Mouse (Mus musculus): Measurements from ENCODE around the gene Cpne5. TPM values are rescaled to one million over a fixed set of nuclear protein-coding genes. Genes with fewer than 3 reads are reported as not detected.
A peak's percentile ranks its signal among the peaks of the same experiment; 100 is the strongest.

Cpne5 gene
- total and polyA plus RNA-seq, 2 experiments from 2014 or later: 61.6 to 65.8 TPM

DNA sequence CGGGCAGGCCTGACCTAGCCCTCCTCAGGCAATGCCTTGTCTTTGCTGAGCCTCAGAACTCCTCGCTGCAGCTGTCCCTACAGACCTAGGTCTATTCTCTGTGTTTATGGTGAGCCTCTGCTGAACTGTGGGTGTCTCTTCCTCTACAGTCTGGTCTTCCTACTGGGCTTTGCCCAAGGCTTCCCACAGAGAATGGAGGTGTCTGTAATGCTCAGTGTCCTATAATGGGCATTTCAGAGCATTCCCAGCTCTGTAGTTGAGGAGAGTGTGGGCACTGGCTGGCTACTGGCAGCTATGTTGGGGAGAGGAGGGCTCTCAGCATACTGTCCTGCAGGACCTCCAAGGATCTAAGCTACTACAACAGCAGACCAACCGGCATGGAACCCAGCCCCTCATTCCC, 62.3 kb downstream of the Cpne5 start:
- H3K4me1 ChIP-seq (ENCODE audit: insufficient read depth, low read length): peaks cover 8% of the 10 kb centered on the region
- H3K9me3 ChIP-seq (ENCODE audit: low read length): no peaks in the 10 kb centered on the region
- ATAC-seq: no peak
- no peaks in the 10 kb centered on the region for H3K36me3 ChIP-seq (ENCODE audit: insufficient read depth, low read length)
- no peak for TF ChIP-seq CTCF (IDR thresholded peaks at IDR 0.05; ENCODE audit: low read depth)
- WGBS: 62% methylated on average over 3 of the region's 3 CpGs
- no peak overlapping the region for H3K4me3 ChIP-seq (ENCODE audit: low read length)
- no peaks in the 10 kb centered on the region for H3K27me3 ChIP-seq (ENCODE audit: insufficient read depth, low read length)
- H3K27ac ChIP-seq: 0 out of 2 replicates have a peak overlapping the region, but pooled peaks have one; percentile 68
- no peak overlapping the region for H3K9ac ChIP-seq (replicated peaks; ENCODE audit: low read length)
- DNase-seq (ENCODE audit: low spot score): no peak
- no peak overlapping the region for H3K4me2 ChIP-seq (ENCODE audit: low read depth, low read length)

DNA sequence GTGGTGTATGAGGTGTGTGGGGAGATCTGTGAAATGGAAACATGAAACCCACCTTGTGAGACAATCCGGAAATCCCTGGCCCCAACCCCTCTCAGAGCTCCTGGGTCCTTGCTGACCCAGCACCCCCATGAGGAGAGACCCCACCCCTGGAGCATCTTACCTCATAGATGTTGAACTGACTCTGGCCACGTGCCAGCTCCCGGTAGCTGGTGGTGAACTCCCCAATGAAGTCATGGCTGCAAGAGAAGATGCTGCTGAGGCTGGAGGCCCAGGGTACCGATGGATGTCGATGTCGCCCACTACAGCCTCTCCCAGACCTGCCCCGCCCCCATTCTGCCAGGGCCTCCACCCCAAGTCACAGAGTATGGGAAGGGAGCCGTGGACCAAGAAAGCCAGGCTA, 64.8 kb downstream of the Cpne5 start:
- Histone ChIP-seq H3K9ac (replicated peaks; ENCODE audit: low read length) (no peak overlapping the region), H3K4me1 (ENCODE audit: insufficient read depth, low read length) (peaks cover 8% of the 10 kb centered on the region), H3K4me2 (ENCODE audit: low read depth, low read length) (no peak overlapping the region), H3K9me3 (ENCODE audit: low read length) (no peaks in the 10 kb centered on the region), H3K4me3 (ENCODE audit: low read length) (no peak overlapping the region), H3K36me3 (ENCODE audit: insufficient read depth, low read length) (no peaks in the 10 kb centered on the region), H3K27ac (no peak overlapping the region), H3K27me3 (ENCODE audit: insufficient read depth, low read length) (no peaks in the 10 kb centered on the region)
- WGBS: 70% methylated on average over 8 of the region's 8 CpGs
- ATAC-seq (no peak), DNase-seq (ENCODE audit: low spot score) (no peak)
- TF ChIP-seq CTCF (IDR thresholded peaks at IDR 0.05; ENCODE audit: low read depth): no peak

DNA sequence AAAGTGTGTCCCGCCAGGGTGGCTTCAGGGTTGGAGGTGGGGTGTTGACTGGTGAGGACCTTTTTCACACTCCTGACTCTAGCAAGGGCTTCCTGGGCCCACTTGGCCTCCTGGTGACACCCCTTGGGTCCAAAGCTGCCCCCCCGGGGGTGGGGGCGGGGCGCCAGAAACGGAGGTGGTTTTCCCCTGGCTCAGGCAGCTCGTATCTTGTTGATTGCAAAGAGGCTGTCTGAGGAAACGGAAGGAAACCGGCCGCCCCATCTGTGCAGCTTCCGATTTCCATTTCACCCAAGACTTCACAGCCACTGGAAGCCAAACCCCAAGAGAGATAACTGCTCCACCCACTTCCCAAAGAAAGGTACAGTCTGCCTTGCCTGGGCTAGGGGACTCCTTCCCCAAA, 65.9 kb downstream of the Cpne5 start:
- Histone ChIP-seq H3K4me3 (ENCODE audit: low read length) (no peak overlapping the region), H3K4me1 (ENCODE audit: insufficient read depth, low read length) (peaks cover 8% of the 10 kb centered on the region), H3K36me3 (ENCODE audit: insufficient read depth, low read length) (no peaks in the 10 kb centered on the region), H3K9me3 (ENCODE audit: low read length) (no peaks in the 10 kb centered on the region), H3K27ac (no peak overlapping the region), H3K9ac (replicated peaks; ENCODE audit: low read length) (no peak overlapping the region), H3K4me2 (ENCODE audit: low read depth, low read length) (no peak overlapping the region), H3K27me3 (ENCODE audit: insufficient read depth, low read length) (no peaks in the 10 kb centered on the region)
- WGBS: 54% methylated on average over 10 of the region's 10 CpGs
- DNase-seq (ENCODE audit: low spot score) (no peak), ATAC-seq (no peak)
- TF ChIP-seq CTCF (IDR thresholded peaks at IDR 0.05; ENCODE audit: low read depth): no peak

DNA sequence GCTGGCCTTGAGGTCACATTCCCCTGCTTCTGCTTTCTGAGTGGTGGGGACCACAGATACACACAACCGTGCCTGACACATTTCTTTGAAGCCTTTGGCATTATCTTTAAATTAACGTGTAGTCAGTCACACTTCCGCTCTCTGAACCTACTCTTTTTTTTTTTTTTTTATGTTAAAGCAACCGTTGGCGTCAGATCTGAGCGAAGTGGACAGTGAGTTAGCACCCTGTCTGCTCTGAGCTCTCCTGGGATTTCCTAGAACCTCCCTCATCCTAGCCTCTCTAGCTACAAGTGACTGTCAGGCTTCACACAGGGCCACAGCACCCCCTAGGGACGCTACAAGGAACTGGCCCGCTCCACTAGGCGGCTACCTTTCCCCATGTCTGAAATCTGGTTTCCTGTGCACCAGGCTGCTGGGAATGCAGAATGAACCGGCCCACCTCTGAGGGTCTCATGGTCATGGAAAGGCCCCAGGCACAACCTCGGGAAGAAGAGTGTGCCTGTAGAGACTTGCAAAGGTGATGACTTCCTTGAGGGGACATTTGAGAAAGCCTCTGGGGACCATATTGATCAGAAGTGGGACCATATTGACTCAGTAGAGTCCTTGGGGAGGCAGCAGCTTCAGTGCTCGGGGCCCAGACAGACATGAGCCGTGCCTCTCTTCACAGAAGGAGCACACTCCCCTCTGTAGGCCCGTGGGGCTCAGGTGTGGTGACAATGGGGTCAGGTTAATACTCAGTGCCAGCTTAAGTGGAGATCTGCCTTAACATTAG, 66.8 kb downstream of the Cpne5 start:
- H3K9ac ChIP-seq (replicated peaks; ENCODE audit: low read length): no peak overlapping the region
- DNase-seq (ENCODE audit: low spot score) (peak; percentile 87), ATAC-seq (peak; percentile 60; the same call in 1 of the 2 replicates)
- H3K4me3 ChIP-seq (ENCODE audit: low read length): no peak overlapping the region
- H3K36me3 ChIP-seq (ENCODE audit: insufficient read depth, low read length): no peaks in the 10 kb centered on the region
- peaks cover 1% of the 10 kb centered on the region for H3K4me1 ChIP-seq (ENCODE audit: insufficient read depth, low read length)
- peak; percentile 89 for TF ChIP-seq CTCF (IDR thresholded peaks at IDR 0.05; ENCODE audit: low read depth)
- no peak overlapping the region for H3K4me2 ChIP-seq (ENCODE audit: low read depth, low read length)
- H3K9me3 ChIP-seq (ENCODE audit: low read length): no peaks in the 10 kb centered on the region
- WGBS: 23% methylated on average over 14 of the region's 14 CpGs
- H3K27ac ChIP-seq: no peak overlapping the region
- no peaks in the 10 kb centered on the region for H3K27me3 ChIP-seq (ENCODE audit: insufficient read depth, low read length)

DNA sequence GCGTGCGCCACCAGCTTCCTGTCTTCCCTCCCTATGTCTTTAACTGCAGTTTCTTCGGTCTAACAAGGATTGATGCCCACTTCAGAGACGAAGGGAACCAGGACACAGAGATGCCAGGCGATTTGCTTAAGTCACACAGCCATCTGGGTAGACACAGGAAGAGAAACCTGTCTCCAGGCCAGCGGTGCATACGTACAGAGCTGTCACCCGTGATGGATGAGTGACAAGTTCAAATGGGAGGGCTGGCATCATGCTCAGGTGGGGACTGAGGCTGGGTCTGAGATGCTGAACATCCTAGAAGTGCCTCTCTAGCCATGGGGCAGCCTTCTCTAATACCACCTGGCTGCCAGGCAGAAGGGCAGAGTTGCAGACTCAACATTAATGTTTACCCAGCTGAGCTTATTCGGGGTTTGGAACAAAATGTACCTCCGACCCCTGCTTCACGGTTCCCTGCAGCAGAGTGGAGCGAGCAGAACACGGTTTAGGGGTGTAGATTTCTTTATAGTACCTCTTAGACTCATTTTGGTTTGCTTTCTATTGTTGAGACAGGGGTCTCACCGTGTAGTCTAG, 67.5 kb downstream of the Cpne5 start:
- Histone ChIP-seq H3K4me1 (ENCODE audit: insufficient read depth, low read length) (no peaks in the 10 kb centered on the region), H3K9me3 (ENCODE audit: low read length) (no peaks in the 10 kb centered on the region), H3K27ac (no peak overlapping the region), H3K36me3 (ENCODE audit: insufficient read depth, low read length) (no peaks in the 10 kb centered on the region), H3K4me3 (ENCODE audit: low read length) (no peak overlapping the region), H3K27me3 (ENCODE audit: insufficient read depth, low read length) (no peaks in the 10 kb centered on the region), H3K9ac (replicated peaks; ENCODE audit: low read length) (no peak overlapping the region), H3K4me2 (ENCODE audit: low read depth, low read length) (no peak overlapping the region)
- ATAC-seq: no peak
- 73% methylated on average over 14 of the region's 14 CpGs for WGBS
- no peak for TF ChIP-seq CTCF (IDR thresholded peaks at IDR 0.05; ENCODE audit: low read depth)
- DNase-seq (ENCODE audit: low spot score): no peak

DNA sequence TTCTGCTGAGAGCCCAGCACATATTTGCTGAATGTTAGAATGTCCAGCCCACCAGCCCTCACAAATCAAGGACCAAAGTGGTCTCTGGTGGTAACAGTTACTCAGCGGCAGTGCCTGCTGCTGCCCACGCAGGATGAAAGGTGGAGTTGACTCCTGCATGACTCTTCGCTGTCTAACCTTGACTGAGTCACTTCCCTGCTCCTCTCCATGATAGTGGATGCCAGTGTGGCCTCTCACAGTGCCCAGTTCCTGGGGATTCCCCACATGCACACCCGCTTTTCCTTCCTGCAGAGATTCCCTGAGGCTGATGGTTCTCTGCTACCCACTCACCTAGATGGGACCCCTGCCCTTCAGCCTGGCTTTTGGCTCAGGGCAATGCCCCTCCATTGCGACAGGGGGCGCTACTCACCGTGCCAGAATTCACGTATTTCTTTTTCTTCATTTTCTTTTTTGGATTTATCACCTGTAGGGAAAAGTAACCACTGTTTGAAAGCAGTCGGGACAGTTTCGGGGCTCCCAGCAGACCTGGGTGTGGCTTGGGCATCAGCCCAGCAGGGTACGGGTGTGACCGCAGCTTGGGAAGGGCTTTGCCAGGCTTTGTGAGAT, 68.9 kb downstream of the Cpne5 start:
- peak; percentile 70 for TF ChIP-seq CTCF (IDR thresholded peaks at IDR 0.05; ENCODE audit: low read depth)
- H3K9me3 ChIP-seq (ENCODE audit: low read length): no peaks in the 10 kb centered on the region

More for the DNA sequence above, 68.9 kb downstream of the Cpne5 start:
- Histone ChIP-seq H3K27ac (no peak overlapping the region), H3K4me3 (ENCODE audit: low read length) (no peak overlapping the region), H3K36me3 (ENCODE audit: insufficient read depth, low read length) (no peaks in the 10 kb centered on the region), H3K9ac (replicated peaks; ENCODE audit: low read length) (no peak overlapping the region), H3K4me1 (ENCODE audit: insufficient read depth, low read length) (no peaks in the 10 kb centered on the region), H3K27me3 (ENCODE audit: insufficient read depth, low read length) (no peaks in the 10 kb centered on the region), H3K4me2 (ENCODE audit: low read depth, low read length) (no peak overlapping the region)
- ATAC-seq (no peak), DNase-seq (ENCODE audit: low spot score) (no peak)
- 76% methylated on average over 12 of the region's 12 CpGs for WGBS
